Mouse (Mus musculus): ENCODE measurements at regions not wholly inside any gene's neighbourhood (a gene's known extent, or its start where the extent isn't known, plus 50 kb on each side); places are given as distances from the start of the nearest gene placed in this dataset.

- Histone ChIP-seq H3K36me3 (replicated peaks) (no peaks in the 10 kb centered on the region), H3K4me3 (no peak overlapping the region), H3K27ac (0 out of 2 replicates have a peak overlapping the region, but pooled peaks have one; percentile 58), H3K27me3 (ENCODE audit: poor library complexity, severe bottlenecking) (peaks cover 52% of the 10 kb centered on the region), H3K4me1 (peaks cover 50% of the 10 kb centered on the region), H3K9me3 (no peaks in the 10 kb centered on the region)
- DNase-seq (ENCODE audit: extremely low spot score, low spot score): no peak
- 20% methylated on average over 7 of the region's 7 CpGs for WGBS
Measured at GRCm38 (mm10) chr2:34031421-34031820, 143.7 kb upstream of the Mvb12b start.

GRCm38 (mm10) chr2:34031001-34031412 lies 143.3 kb upstream of the Mvb12b start:
- WGBS: 23% methylated on average over 11 of the region's 11 CpGs
- peaks cover 50% of the 10 kb centered on the region for H3K4me1 ChIP-seq
- peaks cover 52% of the 10 kb centered on the region for H3K27me3 ChIP-seq (ENCODE audit: poor library complexity, severe bottlenecking)
- no peak overlapping the region for H3K4me3 ChIP-seq
- H3K27ac ChIP-seq: 0 out of 2 replicates have a peak overlapping the region, but pooled peaks have one; percentile 58
- no peaks in the 10 kb centered on the region for H3K9me3 ChIP-seq
- no peaks in the 10 kb centered on the region for H3K36me3 ChIP-seq (replicated peaks)
- DNase-seq (ENCODE audit: extremely low spot score, low spot score): no peak

- no peak overlapping the region for H3K4me3 ChIP-seq
- peaks cover 46% of the 10 kb centered on the region for H3K27me3 ChIP-seq (ENCODE audit: poor library complexity, severe bottlenecking)
- H3K27ac ChIP-seq: peak overlapping the region; percentile 42
- DNase-seq (ENCODE audit: extremely low spot score, low spot score): no peak
- no peaks in the 10 kb centered on the region for H3K9me3 ChIP-seq
- peaks cover 36% of the 10 kb centered on the region for H3K4me1 ChIP-seq
- H3K36me3 ChIP-seq (replicated peaks): no peaks in the 10 kb centered on the region
- WGBS: 47% methylated on average over 9 of the region's 9 CpGs
Measured at GRCm38 (mm10) chr2:34027445-34027844, 139.7 kb upstream of the Mvb12b start.

GRCm38 (mm10) chr2:34026566-34027360 lies 139.0 kb upstream of the Mvb12b start:
- peaks cover 33% of the 10 kb centered on the region for H3K4me1 ChIP-seq
- H3K36me3 ChIP-seq (replicated peaks): no peaks in the 10 kb centered on the region
- WGBS: 83% methylated on average over 16 of the region's 16 CpGs
- H3K27ac ChIP-seq: peak overlapping the region; percentile 42; the same call in 1 of the 2 replicates
- H3K9me3 ChIP-seq: peaks cover 4% of the 10 kb centered on the region
- H3K4me3 ChIP-seq: no peak overlapping the region
- peaks cover 39% of the 10 kb centered on the region for H3K27me3 ChIP-seq (ENCODE audit: poor library complexity, severe bottlenecking)
- no peak for DNase-seq (ENCODE audit: extremely low spot score, low spot score)

GRCm38 (mm10) chr2:34025715-34026360 lies 138.1 kb upstream of the Mvb12b start:
- Histone ChIP-seq H3K27ac (no peak overlapping the region), H3K9me3 (peaks cover 11% of the 10 kb centered on the region), H3K4me3 (no peak overlapping the region), H3K36me3 (replicated peaks) (no peaks in the 10 kb centered on the region), H3K27me3 (ENCODE audit: poor library complexity, severe bottlenecking) (peaks cover 35% of the 10 kb centered on the region), H3K4me1 (peaks cover 23% of the 10 kb centered on the region)
- DNase-seq (ENCODE audit: extremely low spot score, low spot score): no peak
- WGBS: 72% methylated on average over 10 of the region's 10 CpGs

- H3K36me3 ChIP-seq (replicated peaks): no peaks in the 10 kb centered on the region
- no peak overlapping the region for H3K27ac ChIP-seq
- no peak overlapping the region for H3K4me3 ChIP-seq
- peaks cover 9% of the 10 kb centered on the region for H3K9me3 ChIP-seq
- H3K4me1 ChIP-seq: peaks cover 29% of the 10 kb centered on the region
- no peak for DNase-seq (ENCODE audit: extremely low spot score, low spot score)
- no peaks in the 10 kb centered on the region; the same call in none of the 2 replicates for H3K27me3 ChIP-seq (ENCODE audit: poor library complexity, severe bottlenecking)
- WGBS: 65% methylated on average over 5 of the region's 5 CpGs
Measured at GRCm38 (mm10) chr2:34017142-34017453, 129.4 kb upstream of the Mvb12b start.

- Histone ChIP-seq H3K4me1 (peaks cover 29% of the 10 kb centered on the region), H3K36me3 (replicated peaks) (no peaks in the 10 kb centered on the region), H3K27me3 (ENCODE audit: poor library complexity, severe bottlenecking) (no peaks in the 10 kb centered on the region; the same call in none of the 2 replicates), H3K27ac (peak overlapping the region; percentile 45; the same call in 1 of the 2 replicates), H3K9me3 (peaks cover 4% of the 10 kb centered on the region; the same call in 1 of the 2 replicates), H3K4me3 (peak overlapping the region; percentile 11; the same call in 1 of the 2 replicates)
- 37% methylated on average over 19 of the region's 20 CpGs for WGBS
- DNase-seq (ENCODE audit: extremely low spot score, low spot score): no peak
Measured at GRCm38 (mm10) chr2:34016350-34017141, 128.8 kb upstream of the Mvb12b start.

GRCm38 (mm10) chr2:34015640-34015995 lies 127.9 kb upstream of the Mvb12b start:
- Histone ChIP-seq H3K27ac (peak overlapping the region; percentile 72), H3K9me3 (no peaks in the 10 kb centered on the region), H3K27me3 (ENCODE audit: poor library complexity, severe bottlenecking) (no peaks in the 10 kb centered on the region; the same call in none of the 2 replicates), H3K36me3 (replicated peaks) (no peaks in the 10 kb centered on the region), H3K4me1 (peaks cover 29% of the 10 kb centered on the region), H3K4me3 (no peak overlapping the region)
- no peak for DNase-seq (ENCODE audit: extremely low spot score, low spot score)
- WGBS: 80% methylated on average over 7 of the region's 7 CpGs

- Histone ChIP-seq H3K4me3 (no peak overlapping the region), H3K27me3 (ENCODE audit: poor library complexity, severe bottlenecking) (no peaks in the 10 kb centered on the region; the same call in none of the 2 replicates), H3K27ac (peak overlapping the region; percentile 72), H3K36me3 (replicated peaks) (no peaks in the 10 kb centered on the region), H3K9me3 (no peaks in the 10 kb centered on the region), H3K4me1 (peaks cover 29% of the 10 kb centered on the region)
- no peak for DNase-seq (ENCODE audit: extremely low spot score, low spot score)
- 64% methylated on average over 8 of the region's 8 CpGs for WGBS
Measured at GRCm38 (mm10) chr2:34014868-34015639, 127.3 kb upstream of the Mvb12b start.

GRCm38 (mm10) chr2:34010166-34010565 lies 122.4 kb upstream of the Mvb12b start:
- no peak for DNase-seq (ENCODE audit: extremely low spot score, low spot score)
- no peak overlapping the region for H3K4me3 ChIP-seq
- H3K36me3 ChIP-seq (replicated peaks): no peaks in the 10 kb centered on the region
- H3K9me3 ChIP-seq: no peaks in the 10 kb centered on the region
- peaks cover 8% of the 10 kb centered on the region for H3K4me1 ChIP-seq
- H3K27ac ChIP-seq: no peak overlapping the region
- 83% methylated on average over 1 of the region's 1 CpGs for WGBS
- H3K27me3 ChIP-seq (ENCODE audit: poor library complexity, severe bottlenecking): no peaks in the 10 kb centered on the region; the same call in 1 of the 2 replicates

GRCm38 (mm10) chr2:34007916-34008315 lies 120.2 kb upstream of the Mvb12b start:
- H3K9me3 ChIP-seq: peaks cover 3% of the 10 kb centered on the region; the same call in 1 of the 2 replicates
- H3K4me1 ChIP-seq: no peaks in the 10 kb centered on the region
- no peaks in the 10 kb centered on the region for H3K36me3 ChIP-seq (replicated peaks)
- no peaks in the 10 kb centered on the region; the same call in 1 of the 2 replicates for H3K27me3 ChIP-seq (ENCODE audit: poor library complexity, severe bottlenecking)
- H3K4me3 ChIP-seq: no peak overlapping the region
- H3K27ac ChIP-seq: no peak overlapping the region
- 91% methylated on average over 7 of the region's 7 CpGs for WGBS
- no peak for DNase-seq (ENCODE audit: extremely low spot score, low spot score)

GRCm38 (mm10) chr2:33997106-33997505 lies 109.4 kb upstream of the Mvb12b start:
- DNase-seq (ENCODE audit: extremely low spot score, low spot score): no peak
- Histone ChIP-seq H3K4me3 (no peak overlapping the region), H3K9me3 (peaks cover 5% of the 10 kb centered on the region; the same call in 1 of the 2 replicates), H3K27me3 (ENCODE audit: poor library complexity, severe bottlenecking) (no peaks in the 10 kb centered on the region), H3K36me3 (replicated peaks) (no peaks in the 10 kb centered on the region), H3K4me1 (no peaks in the 10 kb centered on the region), H3K27ac (no peak overlapping the region)
- WGBS: 94% methylated on average over 7 of the region's 7 CpGs

Measured in forebrain, embryonic 10.5 days (tissue).